Mouse (Mus musculus) lung, postnatal 0 days (tissue): ENCODE data around the gene Gucy2c. TPM values are rescaled to one million over a fixed set of nuclear protein-coding genes. Genes with fewer than 3 reads are reported as not detected.

ENCODE experiments used
- ATAC-seq: fragments of 200-750 bp; cut with Nextera tagmentation; 2 replicates; pipeline ENCODE4 v1.8.0; 2017; ENCODE audit warnings: moderate library complexity
- DNase-seq: peaks from one replicate; pipeline ENCODE4 v3.0.0-alpha.2; 2016; ENCODE audit warnings: low spot score
- H3K27ac ChIP-seq: fragments of 300-500 bp; sonication (generic); 2 replicates; pipeline ENCODE4 v1.5.1; 2014; ENCODE audit warnings: antibody characterized with exemption, mild to moderate bottlenecking, low read length, mixed read lengths
- H3K27me3 ChIP-seq: fragments of 300-500 bp; sonication (generic); replicated peaks from 2 replicates; pipeline ENCODE4 v1.6.1; 2014; ENCODE audit warnings: low read length, mixed read lengths; ENCODE audit not compliant: insufficient read depth
- H3K36me3 ChIP-seq: fragments of 300-500 bp; sonication (generic); 2 replicates; pipeline ENCODE4 v1.6.1; 2014; ENCODE audit warnings: low read length, mixed read lengths; ENCODE audit not compliant: insufficient read depth
- H3K4me1 ChIP-seq: fragments of 300-500 bp; sonication (generic); 2 replicates; pipeline ENCODE4 v1.6.1; 2014; ENCODE audit warnings: antibody characterized with exemption, low read depth, low read length, mixed read lengths; ENCODE audit not compliant: insufficient read depth
- H3K4me2 ChIP-seq: fragments of 300-500 bp; sonication (generic); replicated peaks from 2 replicates; pipeline ENCODE4 v1.6.1; 2014; ENCODE audit warnings: low read depth, mild to moderate bottlenecking, low read length, moderate library complexity, mixed read lengths
- H3K4me3 ChIP-seq: fragments of 300-500 bp; sonication (generic); 2 replicates; pipeline ENCODE4 v1.5.1; 2014; ENCODE audit warnings: low read depth, low read length
- H3K9ac ChIP-seq: fragments of 300-500 bp; sonication (generic); replicated peaks from 2 replicates; pipeline ENCODE4 v1.6.1; 2014; ENCODE audit warnings: low read depth, mild to moderate bottlenecking
- H3K9me3 ChIP-seq: fragments of 300-500 bp; sonication (generic); 2 replicates; pipeline ENCODE4 v1.6.1; 2016; ENCODE audit warnings: low read length, mixed read lengths
- CTCF ChIP-seq: IDR thresholded peaks from 2 replicates; pipeline ENCODE4 v1.5.1; 2016; ENCODE audit warnings: antibody characterized with exemption, mild to moderate bottlenecking
- EP300 ChIP-seq: IDR thresholded peaks from 2 replicates; pipeline ENCODE4 v1.6.1; 2016; ENCODE audit warnings: antibody characterized with exemption, mild to moderate bottlenecking, control low read depth
- WGBS: fragments of 180-500 bp; shearing (Covaris S2); extraction: QIAGEN DNeasy Blood & Tissue Kit; methylation state at CpG from one replicate; pipeline ENCODE4 v1.1.7; 2014; 5-methylcytosine and 5-hydroxymethylcytosine counted together
- microRNA-seq: library from miRNA; unstranded; fragments of <30 nt; microRNA quantifications from one replicate; pipeline ENCODE4, GENCODE M21; 2016
- polyA plus RNA-seq: library from polyadenylated mRNA; unstranded; fragments of >200 nt; fragmentation: Nextera tagmentation; extraction: Ambion mirVana; gene quantifications from 2 replicates; pipeline ENCODE4 v1.2.1, GENCODE M21; 2015

The Gucy2c gene
- polyA plus RNA-seq, 1 experiment from 2014 or later: 0.11 TPM

DNA sequence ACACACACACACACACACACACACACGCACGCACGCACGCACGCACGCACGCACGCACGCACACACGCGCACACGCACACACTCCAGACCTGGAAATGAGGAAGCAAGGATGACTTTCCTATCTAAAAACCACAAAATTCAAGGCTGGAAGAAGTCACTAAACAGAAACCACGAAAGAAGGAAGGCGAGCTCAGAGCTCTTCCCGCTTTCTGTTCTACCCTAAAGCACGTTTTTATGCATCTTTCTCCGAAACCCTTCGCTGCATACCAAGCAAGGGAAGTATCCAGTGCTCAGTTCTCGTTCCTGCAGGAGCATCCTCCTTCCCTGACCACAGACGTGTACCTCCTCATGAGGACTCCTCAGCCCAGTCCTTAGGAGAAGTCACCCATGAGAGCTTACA, 127.1 kb downstream of the Gucy2c start:
- WGBS: 74% methylated on average over 20 of the region's 20 CpGs
- no peak overlapping the region for H3K4me3 ChIP-seq
- H3K36me3 ChIP-seq: no peaks in the 10 kb centered on the region
- ATAC-seq (no peak), DNase-seq (no peak)
- TF ChIP-seq CTCF (no peak), EP300 (no peak)
- H3K27ac ChIP-seq: no peak overlapping the region
- no peaks in the 10 kb centered on the region for H3K4me1 ChIP-seq
- H3K27me3 ChIP-seq: no peaks in the 10 kb centered on the region
- no peaks in the 10 kb centered on the region for H3K9me3 ChIP-seq
- no peak overlapping the region for H3K4me2 ChIP-seq
- no peak overlapping the region for H3K9ac ChIP-seq

DNA sequence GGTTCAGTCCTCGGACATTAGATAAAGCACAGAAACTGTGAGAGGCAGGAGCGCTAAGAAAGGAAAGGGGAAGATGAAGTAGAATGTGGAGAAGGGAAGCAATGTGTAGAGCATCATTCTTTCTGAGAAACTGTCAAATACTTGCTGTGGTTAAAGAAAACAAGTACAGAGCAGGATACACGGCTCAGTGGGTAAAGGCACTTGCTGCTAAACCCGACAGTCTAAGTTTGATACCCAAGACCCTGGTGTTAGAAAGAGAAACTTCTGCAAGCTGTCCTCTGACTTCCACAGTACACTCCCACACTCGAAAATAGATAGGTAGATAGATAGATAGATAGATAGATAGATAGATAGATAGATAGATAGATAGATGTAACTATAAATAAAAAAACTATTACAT, 128.2 kb downstream of the Gucy2c start:
- no peaks in the 10 kb centered on the region for H3K27me3 ChIP-seq
- H3K4me3 ChIP-seq: no peak overlapping the region
- H3K4me1 ChIP-seq: no peaks in the 10 kb centered on the region
- H3K9me3 ChIP-seq: no peaks in the 10 kb centered on the region
- 47% methylated on average over 5 of the region's 5 CpGs for WGBS
- no peak overlapping the region for H3K4me2 ChIP-seq
- ATAC-seq (no peak), DNase-seq (no peak)
- H3K9ac ChIP-seq: no peak overlapping the region
- TF ChIP-seq CTCF (no peak), EP300 (no peak)
- H3K36me3 ChIP-seq: no peaks in the 10 kb centered on the region
- H3K27ac ChIP-seq: no peak overlapping the region

DNA sequence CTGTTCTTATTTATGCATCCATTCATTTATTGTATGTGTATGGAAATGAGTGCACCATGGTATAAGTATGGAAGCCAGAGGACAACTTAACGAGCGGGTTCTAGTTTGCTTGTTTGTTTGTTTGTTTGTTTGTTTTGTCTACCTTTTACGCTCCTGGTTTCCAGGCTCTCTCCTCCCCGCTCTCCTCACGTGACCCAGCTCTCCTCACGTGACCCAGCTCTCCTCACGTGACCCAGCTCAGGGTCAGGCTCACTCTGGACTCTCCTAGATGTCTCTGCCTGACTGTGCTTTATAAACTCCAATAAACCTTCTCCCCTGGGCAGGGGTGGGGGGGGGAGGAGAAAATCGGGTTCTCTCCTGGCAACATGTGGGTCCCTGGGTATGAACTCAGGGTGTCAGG, 130.9 kb downstream of the Gucy2c start:
- DNase-seq (no peak), ATAC-seq (no peak)
- Histone ChIP-seq H3K36me3 (no peaks in the 10 kb centered on the region), H3K4me1 (no peaks in the 10 kb centered on the region), H3K4me3 (no peak overlapping the region), H3K9me3 (no peaks in the 10 kb centered on the region), H3K27me3 (no peaks in the 10 kb centered on the region), H3K27ac (no peak overlapping the region), H3K9ac (no peak overlapping the region), H3K4me2 (no peak overlapping the region)
- 88% methylated on average over 8 of the region's 8 CpGs for WGBS
- TF ChIP-seq EP300: no peak
- TF ChIP-seq CTCF: no peak

DNA sequence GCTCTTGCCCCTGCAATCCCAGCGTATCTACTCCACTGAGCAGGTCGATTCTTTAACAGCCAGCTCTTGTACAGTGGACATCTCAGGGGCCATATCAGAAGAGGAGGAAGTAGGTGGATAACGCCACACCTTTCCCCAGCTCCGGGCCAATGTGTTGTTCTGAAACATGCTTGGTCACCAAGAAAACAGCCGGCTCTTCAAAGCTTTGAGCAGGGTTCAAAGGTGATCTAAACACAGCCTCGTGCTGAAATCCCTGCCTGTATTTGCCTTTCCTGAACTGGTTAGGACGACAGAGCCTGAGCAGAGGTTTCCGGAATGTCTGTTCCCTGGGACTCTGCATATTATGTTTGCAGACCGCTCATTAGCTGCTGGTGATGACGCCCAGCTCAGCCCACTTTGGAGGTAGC, 134.1 kb downstream of the Gucy2c start:
- TF ChIP-seq CTCF (no peak), EP300 (no peak)
- Histone ChIP-seq H3K4me1 (no peaks in the 10 kb centered on the region), H3K4me3 (no peak overlapping the region), H3K36me3 (no peaks in the 10 kb centered on the region), H3K27ac (no peak overlapping the region), H3K27me3 (no peaks in the 10 kb centered on the region), H3K4me2 (no peak overlapping the region), H3K9me3 (no peaks in the 10 kb centered on the region), H3K9ac (no peak overlapping the region)
- WGBS: 33% methylated on average over 10 of the region's 10 CpGs
- ATAC-seq: no peak
- no peak for DNase-seq

Small RNA genes lying within 50 kb of the gene (microRNA-seq; reads per million reads assigned to microRNA genes)
- not detected for gene Gm44364

Other genes with a start within 250 kb of the Gucy2c start
- 6.0 and 7.2 TPM in 2 replicates for gene Plbd1, start 119.8 kb downstream of the Gucy2c start, polyA plus RNA-seq
- 1.5 and 1.6 TPM in 2 replicates for gene Hist4h4, start 22.6 kb upstream of the Gucy2c start, polyA plus RNA-seq
- 424 and 464 TPM in 2 replicates for gene H2afj, start 26.5 kb upstream of the Gucy2c start, polyA plus RNA-seq
- 1.8 and 2.2 TPM in 2 replicates for gene BC049715, start 45.9 kb upstream of the Gucy2c start, polyA plus RNA-seq
- gene Wbp11, start 46.5 kb upstream of the Gucy2c start, polyA plus RNA-seq: 44.4 and 46.1 TPM in 2 replicates
- gene Smco3, start 53.7 kb upstream of the Gucy2c start, polyA plus RNA-seq: 2.3 and 3.4 TPM in 2 replicates
- 7.5 and 7.9 TPM in 2 replicates for gene Art4, start 76.0 kb upstream of the Gucy2c start, polyA plus RNA-seq
- 1,533 and 1,851 TPM in 2 replicates for gene Mgp, start 94.1 kb upstream of the Gucy2c start, polyA plus RNA-seq
- 0.61 and 0.74 TPM in 2 replicates for gene Erp27, start 140.4 kb upstream of the Gucy2c start, polyA plus RNA-seq
- gene Pde6h, start 142.1 kb upstream of the Gucy2c start, polyA plus RNA-seq: 0.27 and 0.60 TPM in 2 replicates
- gene Arhgdib, start 160.1 kb upstream of the Gucy2c start, polyA plus RNA-seq: 68.4 and 70.8 TPM in 2 replicates